Mouse (Mus musculus) forebrain, embryonic 15.5 days (tissue): ENCODE measurements around the gene Chmp2a. TPM values are rescaled to one million over a fixed set of nuclear protein-coding genes. Genes with fewer than 3 reads are reported as not detected.

Experiments
- ATAC-seq: fragments of 200-750 bp; cut with Nextera tagmentation; replicated peaks from 2 replicates; pipeline ENCODE4 v1.8.0; 2017; ENCODE audit warnings: mild to moderate bottlenecking, moderate TSS enrichment, moderate library complexity
- H3K27ac ChIP-seq: fragments of 300-500 bp; sonication (generic); replicated peaks from 2 replicates; pipeline ENCODE4 v1.5.1; 2015; ENCODE audit warnings: mild to moderate bottlenecking, inconsistent platforms
- H3K27me3 ChIP-seq: fragments of 300-500 bp; sonication (generic); 2 replicates; pipeline ENCODE4 v1.6.1; 2015; ENCODE audit warnings: inconsistent platforms
- H3K36me3 ChIP-seq: fragments of 300-500 bp; sonication (generic); 2 replicates; pipeline ENCODE4 v1.6.1; 2015; ENCODE audit warnings: mild to moderate bottlenecking, inconsistent platforms
- H3K4me1 ChIP-seq: fragments of 300-500 bp; sonication (generic); 2 replicates; pipeline ENCODE4 v1.6.1; 2015; ENCODE audit warnings: inconsistent platforms
- H3K4me2 ChIP-seq: fragments of 300-500 bp; sonication (generic); replicated peaks from 2 replicates; pipeline ENCODE4 v1.6.1; 2015; ENCODE audit warnings: mild to moderate bottlenecking, inconsistent platforms
- H3K4me3 ChIP-seq: fragments of 300-500 bp; sonication (generic); 2 replicates; pipeline ENCODE4 v1.5.1; 2015; ENCODE audit warnings: mild to moderate bottlenecking, inconsistent platforms
- H3K9ac ChIP-seq: fragments of 300-500 bp; sonication (generic); replicated peaks from 2 replicates; pipeline ENCODE4 v1.6.1; 2015; ENCODE audit warnings: mild to moderate bottlenecking, inconsistent platforms
- H3K9me3 ChIP-seq: fragments of 300-500 bp; sonication (generic); 2 replicates; pipeline ENCODE4 v1.6.1; 2016; ENCODE audit warnings: inconsistent platforms
- WGBS: fragments of 180-500 bp; shearing (Covaris S2); methylation state at CpG from one replicate; pipeline ENCODE4 v1.1.7; 2015; ENCODE audit warnings: mixed read lengths; 5-methylcytosine and 5-hydroxymethylcytosine counted together
- polyA plus RNA-seq: library from polyadenylated mRNA; unstranded; fragments of >200 nt; fragmentation: Nextera tagmentation; extraction: Ambion mirVana; gene quantifications from 2 replicates; pipeline ENCODE4 v1.2.1, GENCODE M21; 2015

The Chmp2a gene
- polyA plus RNA-seq, 1 experiment from 2014 or later, result 184 TPM

- no peaks in the 10 kb centered on the region for H3K9me3 ChIP-seq
- 8% methylated on average over 26 of the region's 26 CpGs for WGBS
- no peak for ATAC-seq
- H3K4me2 ChIP-seq, result peak within 1 kb of the TSS; percentile 71
- peaks cover 18% of the 10 kb centered on the region for H3K36me3 ChIP-seq
- H3K9ac ChIP-seq, result peak within 1 kb of the TSS; percentile 65
- H3K27ac ChIP-seq, result peak within 1 kb of the TSS; percentile 90
- no peaks in the 10 kb centered on the region for H3K27me3 ChIP-seq
- peaks cover 34% of the 10 kb centered on the region for H3K4me1 ChIP-seq
- peak within 1 kb of the TSS; percentile 52 for H3K4me3 ChIP-seq
Measured at GRCm38 (mm10) chr7:13010005-13010908, 24.4 kb downstream of the Chmp2a start, which contains the start of gene Zbtb45. TSS of gene Zbtb45 (minus strand) at chr7:13010034.

- peak; percentile 90 for ATAC-seq
- Histone ChIP-seq H3K27me3 (no peaks in the 10 kb centered on the region), H3K9me3 (no peaks in the 10 kb centered on the region), H3K27ac (peak overlapping the region; percentile 90), H3K4me3 (peak overlapping the region; percentile 52), H3K4me2 (peak overlapping the region; percentile 71), H3K36me3 (peaks cover 25% of the 10 kb centered on the region), H3K9ac (peak overlapping the region; percentile 65), H3K4me1 (peaks cover 34% of the 10 kb centered on the region)
- WGBS, result under 1% methylated on average over 42 of the region's 42 CpGs
Measured at GRCm38 (mm10) chr7:13009143-13010004, 25.2 kb downstream of the Chmp2a start.

- Histone ChIP-seq H3K27ac (no peak overlapping the region), H3K27me3 (no peaks in the 10 kb centered on the region), H3K4me1 (peaks cover 34% of the 10 kb centered on the region), H3K9ac (no peak overlapping the region), H3K4me2 (peak overlapping the region; percentile 12; the same call in 1 of the 2 replicates), H3K9me3 (no peaks in the 10 kb centered on the region), H3K4me3 (peak overlapping the region; percentile 7; the same call in 1 of the 2 replicates), H3K36me3 (peaks cover 32% of the 10 kb centered on the region)
- WGBS, result 49% methylated on average over 57 of the region's 57 CpGs
- no peak for ATAC-seq
Measured at GRCm38 (mm10) chr7:13007341-13008092, 27.1 kb downstream of the Chmp2a start.

GRCm38 (mm10) chr7:13006531-13006930, 28.1 kb downstream of the Chmp2a start:
- Histone ChIP-seq H3K27me3 (no peaks in the 10 kb centered on the region), H3K36me3 (peaks cover 32% of the 10 kb centered on the region), H3K27ac (no peak overlapping the region), H3K4me3 (no peak overlapping the region), H3K9ac (no peak overlapping the region), H3K4me1 (peaks cover 34% of the 10 kb centered on the region), H3K4me2 (no peak overlapping the region), H3K9me3 (no peaks in the 10 kb centered on the region)
- ATAC-seq, result no peak
- WGBS, result 90% methylated on average over 10 of the region's 10 CpGs

GRCm38 (mm10) chr7:13006011-13006410, 28.6 kb downstream of the Chmp2a start:
- Histone ChIP-seq H3K9me3 (no peaks in the 10 kb centered on the region), H3K4me2 (no peak overlapping the region), H3K27me3 (no peaks in the 10 kb centered on the region), H3K9ac (0 out of 2 replicates have a peak overlapping the region, but pooled peaks have one; percentile 6), H3K36me3 (peaks cover 32% of the 10 kb centered on the region), H3K4me1 (peaks cover 34% of the 10 kb centered on the region), H3K27ac (no peak overlapping the region), H3K4me3 (no peak overlapping the region)
- ATAC-seq, result no peak
- WGBS, result 81% methylated on average over 17 of the region's 17 CpGs

- no peak for ATAC-seq
- no peaks in the 10 kb centered on the region for H3K27me3 ChIP-seq
- H3K4me1 ChIP-seq, result peaks cover 20% of the 10 kb centered on the region
- no peak overlapping the region for H3K4me3 ChIP-seq
- peaks cover 32% of the 10 kb centered on the region for H3K36me3 ChIP-seq
- WGBS, result 81% methylated on average over 5 of the region's 5 CpGs
- H3K4me2 ChIP-seq, result no peak overlapping the region
- no peaks in the 10 kb centered on the region for H3K9me3 ChIP-seq
- no peak overlapping the region for H3K9ac ChIP-seq
- H3K27ac ChIP-seq, result no peak overlapping the region
Measured at GRCm38 (mm10) chr7:13003380-13003779, 31.2 kb downstream of the Chmp2a start.

GRCm38 (mm10) chr7:13001584-13001983, 33.0 kb downstream of the Chmp2a start:
- H3K4me2 ChIP-seq, result no peak overlapping the region
- 80% methylated on average over 1 of the region's 1 CpGs for WGBS
- no peak for ATAC-seq
- H3K9ac ChIP-seq, result no peak overlapping the region
- H3K27ac ChIP-seq, result no peak overlapping the region
- H3K9me3 ChIP-seq, result no peaks in the 10 kb centered on the region
- no peak overlapping the region for H3K4me3 ChIP-seq
- peaks cover 25% of the 10 kb centered on the region for H3K36me3 ChIP-seq
- no peaks in the 10 kb centered on the region for H3K27me3 ChIP-seq
- H3K4me1 ChIP-seq, result peaks cover 6% of the 10 kb centered on the region; the same call in 1 of the 2 replicates

GRCm38 (mm10) chr7:12998851-12999250, 35.8 kb downstream of the Chmp2a start, which contains the start of gene Trim28:
TSS of gene Trim28 (plus strand) at chr7:12999114.
- Histone ChIP-seq H3K4me1 (no peaks in the 10 kb centered on the region), H3K9me3 (no peaks in the 10 kb centered on the region), H3K27ac (no peak within 1 kb of the TSS), H3K4me2 (no peak within 1 kb of the TSS), H3K4me3 (no peak within 1 kb of the TSS), H3K36me3 (0 out of 2 replicates have a peak, but pooled peaks cover 3% of the 10 kb centered on the region), H3K9ac (no peak within 1 kb of the TSS), H3K27me3 (no peaks in the 10 kb centered on the region)
- ATAC-seq, result no peak
- WGBS, result 86% methylated on average over 3 of the region's 3 CpGs

GRCm38 (mm10) chr7:12998053-12998452, 36.6 kb downstream of the Chmp2a start, which contains the start of gene Slc27a5:
TSS of gene Slc27a5 (minus strand) at chr7:12998192.
- no peaks in the 10 kb centered on the region for H3K27me3 ChIP-seq
- no peak for ATAC-seq
- H3K27ac ChIP-seq, result no peak within 1 kb of the TSS
- H3K4me3 ChIP-seq, result no peak within 1 kb of the TSS
- WGBS, result 78% methylated on average over 5 of the region's 5 CpGs
- 0 out of 2 replicates have a peak, but pooled peaks cover 3% of the 10 kb centered on the region for H3K36me3 ChIP-seq
- H3K4me1 ChIP-seq, result no peaks in the 10 kb centered on the region
- H3K9ac ChIP-seq, result no peak within 1 kb of the TSS
- H3K4me2 ChIP-seq, result no peak within 1 kb of the TSS
- H3K9me3 ChIP-seq, result no peaks in the 10 kb centered on the region

GRCm38 (mm10) chr7:12997230-12997629, 37.4 kb downstream of the Chmp2a start:
- Histone ChIP-seq H3K36me3 (no peaks in the 10 kb centered on the region), H3K27me3 (no peaks in the 10 kb centered on the region), H3K27ac (no peak overlapping the region), H3K4me1 (no peaks in the 10 kb centered on the region), H3K9ac (no peak overlapping the region), H3K4me3 (no peak overlapping the region), H3K9me3 (no peaks in the 10 kb centered on the region), H3K4me2 (no peak overlapping the region)
- no peak for ATAC-seq
- WGBS, result 69% methylated on average over 5 of the region's 5 CpGs

- no peaks in the 10 kb centered on the region for H3K4me1 ChIP-seq
- H3K9me3 ChIP-seq, result no peaks in the 10 kb centered on the region
- no peak overlapping the region for H3K4me2 ChIP-seq
- no peak for ATAC-seq
- no peaks in the 10 kb centered on the region for H3K27me3 ChIP-seq
- no peaks in the 10 kb centered on the region for H3K36me3 ChIP-seq
- no peak overlapping the region for H3K27ac ChIP-seq
- no peak overlapping the region for H3K4me3 ChIP-seq
- H3K9ac ChIP-seq, result no peak overlapping the region
Measured at GRCm38 (mm10) chr7:12995862-12996261, 38.7 kb downstream of the Chmp2a start.
